Mouse (Mus musculus): ENCODE measurements at regions not wholly inside any gene's neighbourhood (a gene's known extent, or its start where the extent isn't known, plus 50 kb on each side); places are given as distances from the start of the nearest gene placed in this dataset.
A peak's percentile ranks its signal among the peaks of the same experiment; 100 is the strongest.

- TF ChIP-seq CHD1 (IDR thresholded peaks at IDR 0.05; ENCODE audit: low read depth, low read length) (no peak), JUN (IDR thresholded peaks at IDR 0.05; ENCODE audit: insufficient read depth, low read depth, low read length) (no peak), TCF12 (IDR thresholded peaks at IDR 0.05; ENCODE audit: low read depth, low read length) (no peak), MXI1 (IDR thresholded peaks at IDR 0.05; ENCODE audit: low read depth, low read length) (no peak), POLR2A (IDR thresholded peaks at IDR 0.05; ENCODE audit: low read depth, low read length) (no peak), RCOR1 (conservative IDR thresholded peaks at IDR 0.05; ENCODE audit: low read depth, low read length) (no peak), ZC3H11A (IDR thresholded peaks at IDR 0.05; ENCODE audit: low read depth, low read length) (no peak), JUND (conservative IDR thresholded peaks at IDR 0.05; ENCODE audit: low read depth, low read length) (no peak), CHD2 (IDR thresholded peaks at IDR 0.05; ENCODE audit: low read length) (no peak), SMC3 (IDR thresholded peaks at IDR 0.05; ENCODE audit: low read depth, low read length) (no peak), TBP (conservative IDR thresholded peaks at IDR 0.05; ENCODE audit: low read depth, low read length) (no peak), USF2 (conservative IDR thresholded peaks at IDR 0.05; ENCODE audit: low read depth, low read length) (no peak), POLR2AphosphoS2 (IDR thresholded peaks at IDR 0.05; ENCODE audit: low read depth, low read length) (no peak), USF1 (IDR thresholded peaks at IDR 0.05; ENCODE audit: low read depth, low read length) (no peak), E2F4 (IDR thresholded peaks at IDR 0.05; ENCODE audit: insufficient replicate concordance, low read depth, low read length) (no peak), MYC (IDR thresholded peaks at IDR 0.05; ENCODE audit: low read depth, low read length) (no peak), ELF1 (IDR thresholded peaks at IDR 0.05; ENCODE audit: low read depth, low read length) (no peak), PAX5 (IDR thresholded peaks at IDR 0.05; ENCODE audit: low read length) (no peak)
- H3K27me3 ChIP-seq (replicated peaks): no peaks in the 10 kb centered on the region
- no peaks in the 10 kb centered on the region for H3K79me2 ChIP-seq (replicated peaks; ENCODE audit: control insufficient read depth, extremely low read depth, insufficient read depth, poor library complexity, severe bottlenecking)
- no peak for DNase-seq (ENCODE audit: extremely low read depth)
- dilution Hi-C loops (cut with MboI; ENCODE audit: extremely low pct_ligation_motif_present, extremely low pct_unique_long_range_greater_than_20kb, low sequenced_read_pairs): no loop called here
- in situ Hi-C loops (cut with MboI; ENCODE audit: low pct_ligation_motif_present, low pct_unique_long_range_greater_than_20kb, low sequenced_read_pairs): no loop called here
- no peak overlapping the region for H3K9ac ChIP-seq (ENCODE audit: insufficient read depth, low read depth)
- H3K4me3 ChIP-seq (replicated peaks in 1 of 3; ENCODE audit: low read depth in 2 of 3, low read length in 2 of 3, poor library complexity in 1 of 3): no peak overlapping the region
- no peaks in the 10 kb centered on the region for H3K36me3 ChIP-seq (replicated peaks in 1 of 2; ENCODE audit: control insufficient read depth in 1 of 2, insufficient read depth in 1 of 2, low read length in 1 of 2)
- H3K27ac ChIP-seq (ENCODE audit: insufficient read depth, low read depth): no peak overlapping the region
- H3K9me3 ChIP-seq (replicated peaks; ENCODE audit: low read length): no peaks in the 10 kb centered on the region
- H3K4me1 ChIP-seq (ENCODE audit: control insufficient read depth in 1 of 2, insufficient read depth in 2 of 2): peaks cover 0 to 11% of the 10 kb centered on the region in 2 experiments; a peak in 2 of 4 replicates
- no peak overlapping the region for H3K4me2 ChIP-seq (ENCODE audit: insufficient read depth, low read depth, poor library complexity, severe bottlenecking)
Observed at GRCm38 (mm10) chr6:52413639-52414038, 100.3 kb downstream of the Evx1 start.

GRCm38 (mm10) chr6:52415341-52415946 lies 102.1 kb downstream of the Evx1 start:
- H3K9ac ChIP-seq (ENCODE audit: insufficient read depth, low read depth): no peak overlapping the region
- no peaks in the 10 kb centered on the region for H3K36me3 ChIP-seq (replicated peaks in 1 of 2; ENCODE audit: control insufficient read depth in 1 of 2, insufficient read depth in 1 of 2, low read length in 1 of 2)
- no peaks in the 10 kb centered on the region for H3K79me2 ChIP-seq (replicated peaks; ENCODE audit: control insufficient read depth, extremely low read depth, insufficient read depth, poor library complexity, severe bottlenecking)
- H3K4me2 ChIP-seq (ENCODE audit: insufficient read depth, low read depth, poor library complexity, severe bottlenecking): no peak overlapping the region
- H3K27me3 ChIP-seq (replicated peaks): no peaks in the 10 kb centered on the region
- no peak for DNase-seq (ENCODE audit: extremely low read depth)
- no peaks in the 10 kb centered on the region for H3K9me3 ChIP-seq (replicated peaks; ENCODE audit: low read length)
- dilution Hi-C loops (cut with MboI; ENCODE audit: extremely low pct_ligation_motif_present, extremely low pct_unique_long_range_greater_than_20kb, low sequenced_read_pairs) (no loop called here), in situ Hi-C loops (cut with MboI; ENCODE audit: low pct_ligation_motif_present, low pct_unique_long_range_greater_than_20kb, low sequenced_read_pairs) (no loop called here)
- no peak overlapping the region for H3K27ac ChIP-seq (ENCODE audit: insufficient read depth, low read depth)
- H3K4me3 ChIP-seq (replicated peaks in 1 of 3; ENCODE audit: low read depth in 2 of 3, low read length in 2 of 3, poor library complexity in 1 of 3): no peak overlapping the region
- peaks cover 0 to 11% of the 10 kb centered on the region in 2 experiments; a peak in 2 of 4 replicates for H3K4me1 ChIP-seq (ENCODE audit: control insufficient read depth in 1 of 2, insufficient read depth in 2 of 2)
- TF ChIP-seq GABPA (IDR thresholded peaks at IDR 0.05; ENCODE audit: insufficient replicate concordance, low read depth, low read length): no peak
- peak; percentile 81 for TF ChIP-seq MAFK (IDR thresholded peaks at IDR 0.05; ENCODE audit: insufficient replicate concordance, low read length)

Measured in CH12.LX (cell line).